Mouse (Mus musculus) thymus, postnatal 14 days (tissue): ENCODE results near the gene Fstl3.
A peak's percentile ranks its signal among the peaks of the same experiment; 100 is the strongest.

Source experiments
- DNase-seq: peaks from one replicate; pipeline ENCODE4 v3.0.0; 2021

Fstl3 gene

GRCm38 (mm10) chr10:79764234-79764633 lies 12.8 kb upstream of the Fstl3 start:
- DNase-seq, result no peak

DNA sequence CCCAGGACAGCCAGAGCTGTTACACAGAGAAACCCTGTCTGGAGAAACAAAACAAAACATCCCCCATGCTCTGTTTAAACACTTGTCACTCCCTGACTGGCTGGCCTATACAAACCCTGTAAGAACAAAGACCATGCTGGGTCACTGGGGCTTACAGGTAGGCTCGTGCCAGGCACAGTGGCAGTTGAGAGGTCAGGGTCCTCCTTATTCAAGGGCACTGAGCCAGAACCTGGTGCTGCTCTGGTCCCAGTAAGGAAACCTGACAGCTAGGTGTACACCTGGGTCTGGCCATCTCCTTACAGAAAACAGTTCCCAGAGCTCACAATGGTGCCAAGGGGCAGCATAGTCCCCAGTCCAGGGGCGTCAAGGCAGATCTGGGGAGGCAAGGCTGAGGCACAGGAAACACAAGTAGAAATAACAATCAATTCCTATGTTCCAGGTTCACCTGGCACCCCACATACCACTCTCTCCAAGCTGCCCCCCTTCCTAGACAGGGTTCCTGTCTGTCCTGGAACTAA lies 11.8 kb upstream of the Fstl3 start:
- no peak for DNase-seq

DNA sequence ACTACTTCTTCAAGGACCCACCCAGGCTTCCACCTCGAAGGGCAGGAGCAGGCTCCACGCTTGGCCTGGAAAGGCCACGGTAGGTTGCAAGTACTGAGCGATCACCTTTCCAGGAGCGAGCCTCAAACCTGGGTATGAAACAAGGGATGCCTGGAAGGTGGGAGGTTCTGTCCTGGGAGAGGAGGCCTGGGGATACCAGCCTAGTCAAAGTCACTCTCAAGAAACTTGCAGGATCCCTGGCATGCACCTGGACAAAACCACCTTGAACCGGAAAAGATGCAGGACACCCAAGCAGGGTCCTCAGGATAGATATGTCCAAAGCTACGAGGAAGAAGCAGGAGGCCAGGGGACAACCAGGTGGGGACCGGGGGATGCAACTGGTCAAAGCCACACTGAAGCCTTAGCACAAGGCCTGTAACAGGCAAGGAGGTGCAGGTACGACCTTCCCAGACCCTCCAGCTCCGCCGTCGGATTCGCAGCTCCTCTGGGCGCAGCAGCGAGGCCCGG lies 11.0 kb upstream of the Fstl3 start:
- no peak for DNase-seq

DNA sequence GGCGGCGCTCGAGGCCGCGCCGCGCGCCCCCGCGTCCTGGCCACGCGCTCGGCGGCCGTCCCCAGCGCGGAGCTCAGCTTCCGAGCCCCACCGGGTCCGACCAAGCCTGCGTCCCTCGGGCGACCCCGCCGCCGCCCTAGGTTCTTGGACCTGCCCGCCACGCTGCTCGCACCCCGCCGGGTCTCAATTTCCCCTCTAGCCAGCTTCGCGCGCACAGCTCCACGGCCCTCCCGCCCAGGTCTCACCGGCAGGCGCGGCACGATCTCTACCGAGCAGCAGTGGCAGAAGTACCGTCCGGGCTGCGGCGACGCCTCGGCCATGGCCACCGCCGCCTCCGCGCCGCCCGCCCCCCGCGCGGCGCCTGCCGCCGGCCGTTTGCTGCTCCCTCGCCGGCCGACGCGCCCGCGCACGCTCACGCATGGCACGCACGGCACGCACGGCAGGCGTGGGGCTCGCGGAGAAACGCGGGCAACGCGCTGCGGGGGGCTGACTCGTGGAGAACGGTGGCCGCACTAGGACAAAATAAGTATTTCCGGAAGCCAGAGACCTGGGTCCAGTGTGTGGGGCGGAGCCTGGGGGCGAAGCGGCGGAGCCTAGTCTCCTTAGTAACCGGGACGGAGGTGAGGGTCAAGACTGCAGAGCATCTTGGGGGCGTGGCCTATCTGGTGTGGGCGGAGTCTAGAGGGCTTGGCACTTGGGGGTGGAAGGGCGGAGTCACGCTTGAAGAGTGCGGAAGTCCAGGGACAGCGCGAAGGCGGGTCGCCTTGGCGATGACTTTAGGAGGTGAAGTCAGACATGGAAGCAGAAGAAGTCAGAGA lies 10.4 kb upstream of the Fstl3 start, which contains the start of gene Rnf126:
Rnf126 (minus strand) TSS at position 445 of the 818 bp plus-strand sequence.
- DNase-seq, result peak; percentile 99

GRCm38 (mm10) chr10:79767372-79768244 lies 9.5 kb upstream of the Fstl3 start:
- peak; percentile 80 for DNase-seq

- DNase-seq, result peak; percentile 84
Measured at GRCm38 (mm10) chr10:79768400-79768799, 8.7 kb upstream of the Fstl3 start.

DNA sequence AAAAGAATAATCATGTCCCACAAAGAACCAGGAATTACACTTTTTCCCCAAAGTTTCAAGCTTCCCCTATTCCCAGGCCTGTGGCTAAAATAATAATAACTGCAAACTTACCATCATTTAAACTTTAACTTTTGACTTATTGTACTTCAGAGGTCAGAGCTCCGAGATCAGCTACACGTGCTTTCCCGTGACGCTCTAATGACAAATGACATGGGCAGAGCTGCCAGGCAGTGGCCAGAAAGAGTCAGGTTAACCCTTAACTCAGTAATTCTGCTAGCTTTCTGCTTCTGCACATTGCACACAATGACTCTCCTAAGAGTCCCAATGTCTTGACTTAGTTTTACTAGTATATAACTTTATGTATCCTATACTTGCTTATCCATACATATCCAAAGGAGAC lies 7.7 kb upstream of the Fstl3 start:
- no peak for DNase-seq

DNA sequence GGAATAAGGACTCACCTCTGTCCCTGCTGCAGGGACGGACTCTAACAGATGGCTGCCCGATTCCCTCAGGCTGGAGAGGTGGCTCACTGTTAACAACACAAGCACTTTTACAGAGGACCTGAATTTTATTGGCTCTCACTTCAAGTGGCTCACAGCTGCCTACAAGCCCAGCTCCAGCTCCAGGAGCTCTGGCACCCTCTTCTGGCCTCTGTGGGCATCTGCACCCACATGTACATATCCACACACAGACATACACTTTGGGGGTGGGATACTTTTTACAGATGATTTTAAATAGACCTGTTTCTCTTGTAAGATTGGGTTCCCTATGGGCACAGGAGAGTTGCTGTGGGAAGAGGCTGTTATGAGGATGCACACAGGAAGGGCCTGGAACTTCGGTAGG lies 4.8 kb upstream of the Fstl3 start:
- no peak for DNase-seq

GRCm38 (mm10) chr10:79773208-79773607 lies 3.9 kb upstream of the Fstl3 start:
- DNase-seq, result no peak

GRCm38 (mm10) chr10:79774486-79775279 lies 2.4 kb upstream of the Fstl3 start:
- DNase-seq, result no peak

- no peak for DNase-seq
Measured at GRCm38 (mm10) chr10:79778006-79778405, 934 bp downstream of the Fstl3 start.

- no peak for DNase-seq
Measured at GRCm38 (mm10) chr10:79779193-79779592, 2.1 kb downstream of the Fstl3 start.

- DNase-seq, result peak; percentile 96
Measured at GRCm38 (mm10) chr10:79779784-79780663, 3.0 kb downstream of the Fstl3 start.

- peak; percentile 74 for DNase-seq
Measured at GRCm38 (mm10) chr10:79780664-79781015, 3.6 kb downstream of the Fstl3 start.

DNA sequence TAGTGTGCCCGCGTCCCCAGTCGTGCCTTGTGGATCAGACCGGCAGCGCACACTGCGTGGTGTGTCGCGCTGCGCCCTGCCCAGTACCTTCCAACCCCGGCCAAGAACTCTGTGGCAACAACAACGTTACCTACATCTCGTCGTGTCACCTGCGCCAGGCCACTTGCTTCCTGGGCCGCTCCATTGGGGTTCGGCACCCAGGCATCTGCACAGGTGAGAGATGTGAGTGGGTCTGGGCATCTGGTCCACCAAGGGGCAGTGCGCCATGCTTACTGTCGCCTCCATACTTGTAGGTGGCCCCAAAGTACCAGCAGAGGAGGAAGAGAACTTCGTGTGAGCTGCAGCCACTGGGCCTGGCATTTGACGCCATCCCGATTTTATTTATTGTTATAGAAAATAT lies 4.1 kb downstream of the Fstl3 start:
- no peak for DNase-seq

GRCm38 (mm10) chr10:79781956-79782355 lies 4.9 kb downstream of the Fstl3 start:
- peak; percentile 77 for DNase-seq

DNA sequence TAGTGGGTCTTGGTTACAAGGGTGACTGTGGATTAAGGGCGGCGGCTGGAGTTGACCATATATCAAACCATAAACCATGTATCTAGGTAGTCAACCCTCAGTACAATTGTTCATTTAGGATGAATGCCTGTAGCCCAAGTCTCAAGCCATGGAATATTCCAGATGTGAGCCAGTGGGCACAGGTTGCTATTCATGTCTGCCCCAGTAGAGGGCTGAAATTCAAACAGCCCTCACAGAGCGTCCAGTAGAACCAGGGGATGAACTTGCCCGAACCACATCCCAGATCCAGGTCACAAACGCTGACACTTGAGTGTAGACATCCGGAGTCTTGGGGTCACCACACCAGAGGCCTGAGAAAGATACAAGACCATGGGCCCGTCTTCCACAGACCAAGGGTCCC lies 6.0 kb downstream of the Fstl3 start:
- DNase-seq, result no peak

DNA sequence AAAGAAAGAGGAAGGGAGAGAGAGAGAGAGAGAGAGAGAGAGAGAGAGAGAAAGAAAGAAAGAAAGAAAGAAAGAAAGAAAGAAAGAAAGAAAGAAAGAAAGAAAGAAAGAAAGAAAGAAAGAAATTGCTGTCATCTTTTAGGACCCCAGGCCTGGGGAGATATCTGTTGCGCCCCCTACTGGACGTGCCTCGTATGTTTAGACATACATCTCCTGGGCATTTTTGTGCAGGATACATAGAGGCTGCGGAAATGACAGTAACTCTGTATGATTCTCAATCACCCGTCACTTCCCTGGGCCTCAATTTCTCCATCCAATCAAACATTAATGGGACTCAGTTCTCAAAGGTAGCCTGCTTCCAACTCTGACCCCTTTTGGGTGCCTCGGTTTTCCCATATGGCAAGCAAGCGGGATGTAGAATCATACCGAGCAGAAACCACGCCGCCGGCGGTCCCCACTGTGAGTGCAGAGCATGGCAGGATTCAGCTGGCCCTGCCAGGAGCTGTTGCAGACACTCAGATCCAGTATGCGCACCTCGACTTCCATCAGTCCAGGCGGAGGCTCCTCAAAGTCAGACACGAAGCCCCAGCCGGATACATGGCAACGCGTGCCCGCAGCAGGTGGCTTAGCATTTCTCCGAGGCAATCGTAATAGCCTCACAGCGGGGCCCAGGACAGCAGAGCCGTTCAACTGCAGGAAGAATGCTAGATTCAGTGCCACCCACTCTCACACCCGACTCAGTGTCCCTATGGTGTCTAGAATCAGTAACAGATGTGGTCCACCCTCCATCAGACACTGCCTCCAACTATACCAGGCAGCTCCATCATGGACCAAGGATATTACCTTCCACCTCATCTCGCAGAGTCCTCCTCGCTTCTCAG lies 7.1 kb downstream of the Fstl3 start:
- peak; percentile 72 for DNase-seq

- DNase-seq, result peak; percentile 81
Measured at GRCm38 (mm10) chr10:79788386-79789158, 11.5 kb downstream of the Fstl3 start.

GRCm38 (mm10) chr10:79789581-79789980 lies 12.5 kb downstream of the Fstl3 start:
- DNase-seq, result no peak
